Comparison of ENCODE assay signal across 8 mouse cellular contexts in genomic region chr1:75477264-75477965, GRCm38 (mm10). TPM values are rescaled to one million over a fixed set of nuclear protein-coding genes. Genes with fewer than 3 reads are reported as not detected.
DNase-seq lines count a peak whose midpoint lies in the region; ATAC-seq lines count a peak whose summit lies in the region.

No protein-coding gene starts in this region.

- peak overlapping the region; percentile 92 for H3K4me3 ChIP-seq in embryonic facial prominence, embryonic 10.5 days
- H3K4me3 ChIP-seq in kidney, embryonic 14.5 days (ENCODE audit: low read length): peak overlapping the region; percentile 80; the same call in 1 of the 2 replicates
- H3K4me3 ChIP-seq in liver, embryonic 11.5 days (ENCODE audit: low read depth, low read length): peak overlapping the region; percentile 20; the same call in 1 of the 2 replicates

- peaks cover 39% of the 10 kb centered on the region for H3K4me1 ChIP-seq in embryonic facial prominence, embryonic 10.5 days
- peaks cover 14% of the 10 kb centered on the region for H3K4me1 ChIP-seq in kidney, embryonic 14.5 days (ENCODE audit: control insufficient read depth, insufficient read depth, low read length)
- peaks cover 14% of the 10 kb centered on the region for H3K4me1 ChIP-seq in liver, embryonic 11.5 days (replicated peaks; ENCODE audit: control insufficient read depth, insufficient read depth, low read length)

- 13% methylated on average over 35 of the region's 35 CpGs for WGBS in embryonic facial prominence, embryonic 10.5 days
- WGBS in kidney, embryonic 14.5 days: 11% methylated on average over 35 of the region's 35 CpGs
- 10% methylated on average over 35 of the region's 35 CpGs for WGBS in liver, embryonic 11.5 days

- peak; percentile 77 for DNase-seq in 3T3-L1 (ENCODE audit: low read depth, low spot score)
- DNase-seq in adrenal gland, adult 8-10 months: peak; percentile 76
- DNase-seq in embryonic facial prominence, embryonic 10.5 days (ENCODE audit: low spot score): peak; percentile 89
- peak; percentile 38 to 69 for DNase-seq in heart, adult 9 months (ENCODE audit: low spot score in 2 of 2)
- peak; percentile 84 for DNase-seq in liver, embryonic 11.5 days (ENCODE audit: low spot score)
- peak; percentile 88 for DNase-seq in naive thymus-derived CD4-positive, alpha-beta T cell, adult 2 months (ENCODE audit: low read depth)
- DNase-seq in spleen, postnatal 4 days (ENCODE audit: low spot score in 2 of 2): peak; percentile 76 to 91

- H3K4me2 ChIP-seq in kidney, embryonic 14.5 days (replicated peaks; ENCODE audit: low read depth, low read length): peak overlapping the region; percentile 84
- H3K4me2 ChIP-seq in liver, embryonic 11.5 days: peak overlapping the region; percentile 95

- no peaks in the 10 kb centered on the region for H3K9me3 ChIP-seq in embryonic facial prominence, embryonic 10.5 days
- H3K9me3 ChIP-seq in kidney, embryonic 14.5 days (ENCODE audit: control insufficient read depth, low read length): no peaks in the 10 kb centered on the region
- H3K9me3 ChIP-seq in liver, embryonic 11.5 days (ENCODE audit: control insufficient read depth, low read length): no peaks in the 10 kb centered on the region

- ATAC-seq in kidney, embryonic 14.5 days (ENCODE audit: low FRiP score, low TSS enrichment): 0 out of 2 replicates have a peak, but pooled peaks have one; percentile 1
- peak; percentile 21; the same call in 1 of the 2 replicates for ATAC-seq in liver, embryonic 11.5 days (replicated peaks; ENCODE audit: low FRiP score)

- H3K36me3 ChIP-seq in embryonic facial prominence, embryonic 10.5 days (replicated peaks): peaks cover 47% of the 10 kb centered on the region
- peaks cover 41% of the 10 kb centered on the region for H3K36me3 ChIP-seq in kidney, embryonic 14.5 days (ENCODE audit: control insufficient read depth, insufficient read depth, low read length)
- peaks cover 12% of the 10 kb centered on the region for H3K36me3 ChIP-seq in liver, embryonic 11.5 days (ENCODE audit: control insufficient read depth, insufficient read depth, low read length)

- H3K27ac ChIP-seq in embryonic facial prominence, embryonic 10.5 days (replicated peaks): no peak overlapping the region
- no peak overlapping the region for H3K27ac ChIP-seq in kidney, embryonic 14.5 days (ENCODE audit: low read depth, low read length)
- H3K27ac ChIP-seq in liver, embryonic 11.5 days (ENCODE audit: low read depth, low read length): no peak overlapping the region

- H3K9ac ChIP-seq in kidney, embryonic 14.5 days (ENCODE audit: low read depth, low read length): no peak overlapping the region; the same call in 1 of the 2 replicates
- no peak overlapping the region for H3K9ac ChIP-seq in liver, embryonic 11.5 days (ENCODE audit: low read depth, low read length)

- peaks cover 61% of the 10 kb centered on the region for H3K27me3 ChIP-seq in embryonic facial prominence, embryonic 10.5 days (replicated peaks; ENCODE audit: low read depth, poor library complexity, severe bottlenecking)
- peaks cover 22% of the 10 kb centered on the region for H3K27me3 ChIP-seq in kidney, embryonic 14.5 days (ENCODE audit: control insufficient read depth, insufficient read depth, low read length)
- peaks cover 54% of the 10 kb centered on the region for H3K27me3 ChIP-seq in liver, embryonic 11.5 days (replicated peaks; ENCODE audit: control insufficient read depth, insufficient read depth, low read length)

RNA-seq across cellular contexts. Expression of gene Chpf, which starts 1.7 kb away (rescaled TPM):
- 10 to 100 TPM; 56.6 to 72.7 (median 67.0) TPM for total RNA-seq in adrenal gland, adult 8-10 months (2022)
- polyA plus RNA-seq in embryonic facial prominence, embryonic 10.5 days (2016; fragmentation: Nextera tagmentation; extraction: Ambion mirVana): 25.3 and 27.0 TPM in 2 replicates
- polyA plus RNA-seq in kidney, embryonic 14.5 days (2014; fragmentation: Nextera tagmentation; extraction: Ambion mirVana): 37.1 and 41.4 TPM in 2 replicates
- polyA plus RNA-seq in liver, embryonic 11.5 days (2014; fragmentation: Nextera tagmentation; extraction: Ambion mirVana): 17.7 and 17.9 TPM in 2 replicates

RNA-seq across cellular contexts. Expression of gene Tmem198, which starts 1.9 kb away (rescaled TPM):
- total RNA-seq in adrenal gland, adult 8-10 months (2022): 1 to 10 TPM; 2.5 to 5.8 (median 3.0) TPM
- polyA plus RNA-seq in embryonic facial prominence, embryonic 10.5 days (2016; fragmentation: Nextera tagmentation; extraction: Ambion mirVana): 3.3 and 3.5 TPM in 2 replicates
- 0.62 and 1.1 TPM in 2 replicates for polyA plus RNA-seq in kidney, embryonic 14.5 days (2014; fragmentation: Nextera tagmentation; extraction: Ambion mirVana)
- 0.15 and 0.26 TPM in 2 replicates for polyA plus RNA-seq in liver, embryonic 11.5 days (2014; fragmentation: Nextera tagmentation; extraction: Ambion mirVana)

RNA-seq across cellular contexts. Expression of gene Asic4, which starts 27.2 kb away (rescaled TPM):
- 10 to 100 TPM in 2 of 4 experiments, 1 to 10 TPM in 2; 4.9 to 11.1 (median 8.4) TPM for total RNA-seq in adrenal gland, adult 8-10 months (2022)
- 2.1 and 2.4 TPM in 2 replicates for polyA plus RNA-seq in embryonic facial prominence, embryonic 10.5 days (2016; fragmentation: Nextera tagmentation; extraction: Ambion mirVana)
- 0.32 and 0.41 TPM in 2 replicates for polyA plus RNA-seq in kidney, embryonic 14.5 days (2014; fragmentation: Nextera tagmentation; extraction: Ambion mirVana)
- polyA plus RNA-seq in liver, embryonic 11.5 days (2014; fragmentation: Nextera tagmentation; extraction: Ambion mirVana): 0.56 and 0.65 TPM in 2 replicates

RNA-seq across cellular contexts. Expression of gene Obsl1, which starts 28.8 kb away (rescaled TPM):
- 100 to 1,000 TPM in 1 of 4 experiments, 10 to 100 TPM in 3; 71.0 to 109 (median 87.5) TPM for total RNA-seq in adrenal gland, adult 8-10 months (2022)
- 57.9 and 63.0 TPM in 2 replicates for polyA plus RNA-seq in embryonic facial prominence, embryonic 10.5 days (2016; fragmentation: Nextera tagmentation; extraction: Ambion mirVana)
- 79.8 and 83.2 TPM in 2 replicates for polyA plus RNA-seq in kidney, embryonic 14.5 days (2014; fragmentation: Nextera tagmentation; extraction: Ambion mirVana)
- polyA plus RNA-seq in liver, embryonic 11.5 days (2014; fragmentation: Nextera tagmentation; extraction: Ambion mirVana): 42.5 and 45.6 TPM in 2 replicates

RNA-seq across cellular contexts. Expression of gene Inha, which starts 29.5 kb away (rescaled TPM):
- 10 to 100 TPM; 22.8 to 56.9 (median 34.3) TPM for total RNA-seq in adrenal gland, adult 8-10 months (2022)
- polyA plus RNA-seq in embryonic facial prominence, embryonic 10.5 days (2016; fragmentation: Nextera tagmentation; extraction: Ambion mirVana): 2.3 and 3.1 TPM in 2 replicates
- 2.7 and 3.0 TPM in 2 replicates for polyA plus RNA-seq in kidney, embryonic 14.5 days (2014; fragmentation: Nextera tagmentation; extraction: Ambion mirVana)
- 0.84 and 1.4 TPM in 2 replicates for polyA plus RNA-seq in liver, embryonic 11.5 days (2014; fragmentation: Nextera tagmentation; extraction: Ambion mirVana)

Comparison
In these comparisons a context has a peak if more than half of its experiments do, and no peak if none do; other contexts are left out.
1. H3K4me3 ChIP-seq: peak in every context shown above with its lines; median percentile 92 in embryonic facial prominence, embryonic 10.5 days; 80 in kidney, embryonic 14.5 days; 20 in liver, embryonic 11.5 days.